Mouse (Mus musculus): ENCODE data around the gene Pla2g2f. TPM values are rescaled to one million over a fixed set of nuclear protein-coding genes. Genes with fewer than 3 reads are reported as not detected.
A peak's percentile ranks its signal among the peaks of the same experiment; 100 is the strongest.

Pla2g2f gene
- total RNA-seq, 2 experiments from 2014 or later = not detected

DNA sequence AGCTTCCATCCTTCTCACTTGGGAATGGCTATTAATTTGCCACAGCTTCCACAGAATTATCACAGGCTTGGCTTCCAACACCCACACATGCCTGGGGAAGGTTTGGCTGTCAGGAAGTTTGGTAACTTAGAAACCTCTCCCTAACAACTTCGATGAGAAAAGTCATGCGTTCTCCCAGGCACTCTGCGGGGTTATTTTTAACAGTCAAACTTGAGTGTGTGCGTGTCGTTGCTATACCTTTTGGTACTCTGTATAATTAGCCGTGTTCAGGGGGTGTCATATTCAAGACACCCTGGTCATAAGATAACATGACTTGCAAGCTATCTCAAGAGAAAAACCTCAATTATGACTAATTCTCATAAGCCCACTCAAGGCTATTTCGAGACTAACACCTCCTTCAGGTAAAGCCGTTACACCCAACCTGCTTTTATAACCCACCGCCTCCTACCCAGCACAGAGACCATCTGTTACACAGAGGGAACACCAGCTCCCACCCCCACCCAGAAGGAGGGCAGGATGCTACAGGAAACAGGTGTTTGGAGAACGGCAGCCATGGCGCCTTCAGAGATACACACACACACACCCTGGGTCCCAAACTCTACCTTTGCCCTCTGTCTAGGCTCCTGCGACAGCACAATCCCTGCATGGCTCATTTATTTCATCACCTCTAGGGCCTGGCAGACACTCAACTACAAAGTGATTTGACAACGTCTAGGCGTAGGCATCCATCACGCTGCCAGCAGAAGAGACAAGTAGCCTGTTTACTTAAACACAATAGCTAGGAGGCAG lies 33.7 kb downstream of the Pla2g2f start:
- intact Hi-C loops (cut with DNase I) = no loop called here
- DNase-seq = no peak

DNA sequence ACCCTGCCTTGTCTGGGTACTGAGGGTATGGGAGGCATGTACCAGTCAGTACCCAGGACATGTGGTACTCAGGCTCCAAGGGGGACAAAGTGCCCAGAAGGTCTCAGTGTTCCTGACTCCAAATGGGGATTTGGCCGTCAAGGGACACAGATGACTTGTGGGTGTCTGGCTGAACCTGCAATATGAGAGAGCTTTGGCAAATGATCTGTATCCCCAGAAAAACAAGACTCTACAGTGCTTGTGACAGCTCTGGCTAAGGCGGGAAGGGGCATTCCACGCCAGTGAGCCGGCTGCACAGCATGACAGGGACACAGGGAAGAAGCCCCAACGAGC lies 38.2 kb downstream of the Pla2g2f start:
- intact Hi-C loops (cut with DNase I) = no loop called here
- DNase-seq = no peak

GRCm38 (mm10) chr4:138718586-138719263 lies 38.7 kb downstream of the Pla2g2f start:
- no peak for DNase-seq
- intact Hi-C loops (cut with DNase I) = no loop called here

DNA sequence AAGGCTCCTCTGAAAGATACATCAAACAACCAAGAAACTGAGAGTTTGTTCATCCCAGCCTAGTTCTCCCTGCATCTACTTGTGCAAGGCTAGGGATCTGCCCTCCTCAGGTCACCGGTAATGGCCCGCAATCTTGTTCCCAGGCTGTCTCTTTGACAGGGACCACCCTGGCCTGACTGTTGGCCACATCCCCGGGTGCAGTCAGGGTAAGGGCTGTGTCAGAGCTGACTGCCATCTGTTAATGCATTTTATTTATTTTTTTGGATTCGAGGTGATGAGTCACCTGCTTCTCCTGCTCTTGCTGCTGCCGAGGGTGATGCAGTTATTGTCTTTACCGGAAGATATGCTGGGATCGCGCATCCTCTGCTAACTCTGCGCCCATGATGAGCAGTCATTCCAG lies 40.7 kb downstream of the Pla2g2f start:
- DNase-seq = no peak
- intact Hi-C loops (cut with DNase I) = no loop called here

GRCm38 (mm10) chr4:138714186-138714585 lies 43.2 kb downstream of the Pla2g2f start:
- DNase-seq = no peak
- intact Hi-C loops (cut with DNase I) = no loop called here

- DNase-seq = no peak
- intact Hi-C loops (cut with DNase I) = no loop called here
Observed at GRCm38 (mm10) chr4:138712621-138713020, 44.8 kb downstream of the Pla2g2f start.

DNA sequence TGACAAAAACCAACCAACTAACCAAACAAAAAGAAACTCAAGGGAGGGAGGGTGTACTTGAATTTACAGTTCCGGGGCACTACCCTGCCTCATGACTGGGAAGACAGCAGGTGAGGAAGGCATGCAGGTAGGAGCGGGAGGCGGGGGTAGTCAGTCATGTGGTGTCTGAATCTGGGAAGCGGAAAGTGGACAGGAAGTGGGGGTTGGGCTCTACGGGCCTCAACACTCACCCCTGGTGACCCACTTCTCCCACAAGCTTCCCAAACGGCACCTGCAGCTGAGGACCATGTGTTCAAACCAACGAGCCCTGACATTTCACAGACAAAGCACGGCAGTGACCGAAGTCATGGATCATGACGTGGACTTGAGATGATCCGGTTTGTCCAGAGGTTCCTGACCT lies 45.3 kb downstream of the Pla2g2f start:
- intact Hi-C loops (cut with DNase I) = no loop called here

DNA sequence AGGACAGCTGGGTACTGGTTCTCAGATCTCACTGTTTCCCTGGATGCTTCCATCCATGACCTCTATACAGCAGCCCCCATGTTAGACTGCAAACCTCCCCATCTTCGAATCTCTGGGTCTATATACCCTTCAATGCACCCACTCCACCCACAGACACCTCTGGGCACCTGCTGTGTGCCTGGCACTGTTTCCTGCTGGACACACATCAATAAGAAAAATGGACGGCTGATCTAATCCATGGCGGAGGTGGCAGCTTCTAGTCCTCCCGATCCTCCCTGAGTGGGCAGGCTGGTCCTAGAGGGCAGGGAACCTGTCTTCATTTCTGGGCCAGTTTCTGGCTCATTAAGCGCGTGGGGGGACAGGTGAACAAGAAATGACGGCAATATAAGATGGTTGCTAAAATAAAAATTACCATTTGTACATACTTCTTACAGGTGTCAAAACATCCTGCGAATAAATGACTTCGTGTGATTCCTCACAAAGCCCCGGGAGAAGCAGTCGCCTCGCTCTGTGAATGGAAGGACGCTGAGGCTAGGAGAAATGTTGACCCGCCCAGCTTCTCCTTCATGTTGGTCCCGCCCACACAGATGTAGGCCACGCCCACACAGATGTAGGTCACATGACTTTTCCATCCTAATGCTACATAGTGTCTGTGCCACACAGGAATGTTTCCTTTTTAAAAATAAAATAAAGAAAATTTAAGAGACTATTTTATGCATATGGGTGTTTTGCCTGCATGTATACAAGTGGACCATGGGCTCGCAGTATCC lies 46.2 kb downstream of the Pla2g2f start:
- no peak for DNase-seq
- intact Hi-C loops (cut with DNase I) = no loop called here

More for the DNA sequence above, 45.3 kb downstream of the Pla2g2f start:
- DNase-seq = no peak

- intact Hi-C loops (cut with DNase I) = no loop called here
- no peak for DNase-seq
Observed at GRCm38 (mm10) chr4:138710633-138711032, 46.8 kb downstream of the Pla2g2f start.

- DNase-seq = no peak
- intact Hi-C loops (cut with DNase I) = loop anchor here (2.0 to 5.0 kb wide), 2 partner anchors 87 to 141 kb away; no protein-coding TSS in a partner anchor
Observed at GRCm38 (mm10) chr4:138709944-138710343, 47.5 kb downstream of the Pla2g2f start.

DNA sequence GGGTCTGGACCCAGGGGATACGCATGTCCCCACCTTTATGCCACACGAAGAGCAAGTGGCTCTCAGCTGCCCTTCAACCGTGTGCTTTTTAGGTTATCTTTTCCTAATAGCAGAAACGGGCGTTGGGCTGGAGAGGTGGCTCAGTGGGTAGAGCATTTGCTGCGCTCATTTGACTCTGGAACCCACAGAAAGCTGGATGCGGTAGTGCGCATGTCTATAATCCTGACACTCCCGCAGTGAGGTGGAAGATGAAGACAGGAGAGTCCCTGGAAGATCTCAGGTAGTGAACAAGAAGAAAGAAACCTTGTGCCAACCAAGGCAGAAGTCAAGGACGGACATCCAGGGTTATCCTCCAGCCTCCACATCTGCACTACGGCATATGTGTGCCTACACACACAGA lies 48.2 kb downstream of the Pla2g2f start:
- no peak for DNase-seq
- intact Hi-C loops (cut with DNase I) = loop anchor here (2.0 to 5.0 kb wide), 2 partner anchors 88 to 142 kb away; no protein-coding TSS in a partner anchor

- DNase-seq = peak in 1 of 2 experiments; percentile 33
- intact Hi-C loops (cut with DNase I) = loop anchor here (2.0 to 5.0 kb wide), 2 partner anchors 89 to 142 kb away; no protein-coding TSS in a partner anchor
Observed at GRCm38 (mm10) chr4:138708636-138709035, 48.8 kb downstream of the Pla2g2f start.

DNA sequence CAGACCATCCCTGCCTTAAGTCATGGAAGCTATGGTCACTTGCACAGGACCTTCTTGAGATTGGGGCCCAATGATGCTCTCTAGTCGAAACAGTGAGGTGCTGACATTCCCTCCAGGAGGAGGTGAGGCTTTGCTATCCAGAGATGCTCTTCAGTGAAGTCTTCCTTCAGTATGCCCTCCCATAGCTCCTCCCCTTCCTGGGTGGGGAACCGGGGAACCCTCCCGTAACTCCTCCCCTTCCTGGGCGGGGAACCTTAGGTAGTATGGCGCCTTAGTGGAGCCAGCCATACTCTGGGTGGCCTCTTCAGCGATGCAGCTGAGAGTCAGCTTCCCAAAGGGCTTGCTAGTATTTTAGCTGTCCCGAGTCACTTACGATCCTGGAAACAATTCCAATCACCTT lies 50.8 kb downstream of the Pla2g2f start:
- DNase-seq = no peak
- intact Hi-C loops (cut with DNase I) = loop anchor here (5.0 kb wide), 1 partner anchor 91 kb away; no protein-coding TSS in a partner anchor

DNA sequence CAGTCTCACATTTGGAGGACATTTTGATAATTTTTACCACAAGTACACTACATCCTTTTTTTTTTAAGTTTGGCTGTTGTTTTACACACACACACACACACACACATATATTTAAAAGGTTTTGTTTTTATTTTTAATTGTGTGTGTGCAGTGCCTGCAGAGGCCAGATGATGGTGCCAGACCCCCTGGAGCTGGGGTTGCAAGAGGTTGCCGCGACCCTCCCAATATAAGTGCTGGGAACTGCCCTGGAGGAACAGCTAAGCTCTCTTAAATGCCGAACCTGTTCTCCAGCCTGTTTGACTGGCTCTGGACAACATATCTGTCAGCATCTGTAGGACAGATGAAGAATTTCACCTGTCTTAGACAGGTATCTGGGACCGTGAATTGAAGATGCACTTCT lies 53.3 kb downstream of the Pla2g2f start:
- intact Hi-C loops (cut with DNase I) = loop anchor here (5.0 kb wide), 1 partner anchor 142 kb away; no protein-coding TSS in a partner anchor
- no peak for DNase-seq

DNA sequence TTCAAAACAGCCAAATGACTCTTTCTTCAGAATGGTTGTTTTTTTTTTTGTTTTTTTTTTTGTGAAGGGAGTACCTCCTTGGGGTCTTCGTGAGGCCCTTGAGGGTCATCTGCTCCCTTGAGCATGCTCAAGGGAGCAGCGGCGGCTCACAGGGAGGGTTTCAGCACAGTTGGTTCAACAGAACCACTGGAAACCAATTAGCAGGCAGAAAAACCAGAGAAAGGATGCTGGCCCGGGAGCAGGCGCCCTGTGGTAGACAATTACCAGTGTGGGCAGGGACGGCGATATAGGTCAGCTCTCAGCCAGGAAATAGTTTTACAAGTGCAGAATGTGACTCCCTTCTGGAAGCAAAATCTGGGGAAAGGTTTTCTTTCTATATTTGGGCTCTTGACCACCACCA lies 53.8 kb downstream of the Pla2g2f start:
- intact Hi-C loops (cut with DNase I) = loop anchor here (5.0 kb wide), 1 partner anchor 141 kb away; no protein-coding TSS in a partner anchor
- no peak for DNase-seq

DNA sequence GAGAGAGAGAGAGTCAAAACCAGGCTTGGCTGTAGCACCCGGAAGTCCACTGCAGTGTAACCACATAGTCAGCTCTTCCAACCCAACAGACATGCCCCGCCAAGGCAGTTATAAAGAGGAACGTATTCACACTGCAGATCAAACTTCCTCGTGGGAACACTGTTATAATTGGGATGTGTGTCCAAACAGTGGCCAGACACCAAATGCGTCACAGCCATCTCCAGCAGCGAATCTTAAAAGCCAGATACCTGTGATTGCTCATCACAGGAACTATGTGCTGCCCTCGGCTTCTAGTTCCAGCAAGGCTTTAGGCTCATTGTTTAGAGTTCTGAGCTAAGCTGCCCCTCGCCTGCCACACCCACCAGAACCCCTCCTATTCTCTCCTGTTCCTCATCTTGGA lies 54.9 kb downstream of the Pla2g2f start:
- no peak for DNase-seq
- intact Hi-C loops (cut with DNase I) = loop anchor here (5.0 kb wide), 1 partner anchor 140 kb away; no protein-coding TSS in a partner anchor

DNA sequence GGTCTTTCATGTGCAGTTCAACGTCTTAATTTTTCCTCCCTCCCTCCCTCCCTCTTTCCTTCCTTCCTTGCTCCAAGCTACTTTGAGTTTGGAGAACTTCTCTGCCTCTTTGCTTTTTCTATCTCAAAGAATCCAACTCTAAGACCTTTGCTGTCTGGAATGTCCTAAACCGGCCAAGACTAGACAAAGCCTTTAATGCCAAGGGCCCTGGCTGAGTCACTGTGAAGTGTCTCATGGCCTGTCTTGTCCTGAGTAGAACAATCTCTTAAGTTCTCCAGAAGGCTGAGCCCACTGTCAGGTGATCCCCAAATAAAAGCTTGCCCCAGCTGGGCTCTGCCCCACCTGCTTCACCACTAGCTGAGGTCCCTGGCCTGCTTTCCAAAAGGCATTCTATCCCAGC lies 55.4 kb downstream of the Pla2g2f start:
- intact Hi-C loops (cut with DNase I) = loop anchor here (5.0 kb wide), 1 partner anchor 140 kb away; no protein-coding TSS in a partner anchor
- DNase-seq = no peak

DNA sequence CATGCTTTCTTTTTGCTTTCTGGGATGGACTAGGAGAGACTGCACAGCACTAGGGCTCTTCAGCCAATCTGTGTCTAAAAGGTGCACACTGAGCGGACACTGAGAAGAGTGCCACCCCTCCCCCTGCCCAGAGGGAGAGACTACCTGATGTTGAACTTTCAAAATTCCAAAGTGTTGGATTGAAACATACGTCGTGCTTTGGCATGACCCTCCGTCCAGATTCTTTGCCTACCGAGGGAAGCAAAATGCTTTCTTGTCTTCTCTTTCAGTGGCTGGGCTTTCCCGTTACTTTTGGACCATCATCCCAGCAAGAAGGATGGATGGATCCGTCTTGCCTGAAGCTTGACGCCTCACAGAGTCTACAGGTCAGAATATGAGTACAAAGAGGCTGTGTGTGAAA lies 56.3 kb downstream of the Pla2g2f start:
- DNase-seq = no peak
- intact Hi-C loops (cut with DNase I) = loop anchor here (5.0 kb wide), 1 partner anchor 139 kb away; no protein-coding TSS in a partner anchor

Measured in gastrocnemius, postnatal 36 days (tissue).